Comparison of ENCODE assay signal across 26 mouse cellular contexts in genomic region chr10:72660350-72660749, GRCm38 (mm10).
"Had no signal": no experiment of that assay in that cellular context is flagged by ENCODE, and none has a peak within 500 bp of the region (broad histone marks: within the 10 kb centered on the region; RNA-seq: fewer than 3 reads in every experiment).

No protein-coding gene starts in this region.

- H3K9me3 ChIP-seq: embryonic facial prominence, embryonic 10.5 days; embryonic facial prominence, embryonic 12.5 days; embryonic facial prominence, embryonic 13.5 days; embryonic facial prominence, embryonic 15.5 days; forebrain, embryonic 10.5 days; forebrain, embryonic 12.5 days; forebrain, embryonic 13.5 days; forebrain, embryonic 15.5 days; heart, embryonic 10.5 days; heart, embryonic 12.5 days had no signal

- DNase-seq: cerebellum, postnatal 10 days; cerebellum, postnatal 14 days; cerebellum, postnatal 25 days; cerebellum, postnatal 36 days; embryo, embryonic 11 days; forebrain, postnatal 0 days; gastrocnemius, adult 2 months; gastrocnemius, postnatal 14 days; gastrocnemius, postnatal 25 days; gastrocnemius, postnatal 36 days; heart, adult 11 months; heart, adult 18-20 months; heart, adult 2 months had no signal

- ATAC-seq: forebrain, embryonic 13.5 days; forebrain, embryonic 14.5 days; forebrain, embryonic 15.5 days; forebrain, embryonic 16.5 days; forebrain, postnatal 0 days had no signal

- H3K4me3 ChIP-seq: embryonic facial prominence, embryonic 10.5 days; embryonic facial prominence, embryonic 12.5 days; embryonic facial prominence, embryonic 13.5 days; embryonic facial prominence, embryonic 15.5 days; erythroblast, embryonic 14.5 days; forebrain, embryonic 10.5 days; forebrain, embryonic 12.5 days; forebrain, embryonic 13.5 days; forebrain, embryonic 15.5 days; gastrocnemius, adult 2 months; heart, adult 2 months; heart, embryonic 10.5 days; heart, embryonic 12.5 days had no signal

- H3K27me3 ChIP-seq: embryonic facial prominence, embryonic 12.5 days; embryonic facial prominence, embryonic 13.5 days; embryonic facial prominence, embryonic 15.5 days; forebrain, embryonic 12.5 days; forebrain, embryonic 13.5 days; forebrain, embryonic 15.5 days; heart, embryonic 12.5 days had no signal

- H3K9ac ChIP-seq: embryonic facial prominence, embryonic 12.5 days; embryonic facial prominence, embryonic 13.5 days; embryonic facial prominence, embryonic 15.5 days; forebrain, embryonic 12.5 days; forebrain, embryonic 13.5 days; forebrain, embryonic 15.5 days; forebrain, postnatal 0 days; heart, embryonic 12.5 days had no signal

- H3K4me2 ChIP-seq: embryonic facial prominence, embryonic 12.5 days; embryonic facial prominence, embryonic 13.5 days; embryonic facial prominence, embryonic 15.5 days; forebrain, embryonic 12.5 days; forebrain, embryonic 13.5 days; forebrain, embryonic 15.5 days; heart, embryonic 12.5 days had no signal

- H3K27ac ChIP-seq: embryonic facial prominence, embryonic 10.5 days; embryonic facial prominence, embryonic 12.5 days; embryonic facial prominence, embryonic 13.5 days; embryonic facial prominence, embryonic 15.5 days; forebrain, embryonic 10.5 days; forebrain, embryonic 12.5 days; forebrain, embryonic 13.5 days; forebrain, embryonic 15.5 days; gastrocnemius, adult 2 months; heart, adult 2 months; heart, embryonic 10.5 days had no signal
